Mouse (Mus musculus): ENCODE results near the gene Sertad1.

Sertad1 gene

DNA sequence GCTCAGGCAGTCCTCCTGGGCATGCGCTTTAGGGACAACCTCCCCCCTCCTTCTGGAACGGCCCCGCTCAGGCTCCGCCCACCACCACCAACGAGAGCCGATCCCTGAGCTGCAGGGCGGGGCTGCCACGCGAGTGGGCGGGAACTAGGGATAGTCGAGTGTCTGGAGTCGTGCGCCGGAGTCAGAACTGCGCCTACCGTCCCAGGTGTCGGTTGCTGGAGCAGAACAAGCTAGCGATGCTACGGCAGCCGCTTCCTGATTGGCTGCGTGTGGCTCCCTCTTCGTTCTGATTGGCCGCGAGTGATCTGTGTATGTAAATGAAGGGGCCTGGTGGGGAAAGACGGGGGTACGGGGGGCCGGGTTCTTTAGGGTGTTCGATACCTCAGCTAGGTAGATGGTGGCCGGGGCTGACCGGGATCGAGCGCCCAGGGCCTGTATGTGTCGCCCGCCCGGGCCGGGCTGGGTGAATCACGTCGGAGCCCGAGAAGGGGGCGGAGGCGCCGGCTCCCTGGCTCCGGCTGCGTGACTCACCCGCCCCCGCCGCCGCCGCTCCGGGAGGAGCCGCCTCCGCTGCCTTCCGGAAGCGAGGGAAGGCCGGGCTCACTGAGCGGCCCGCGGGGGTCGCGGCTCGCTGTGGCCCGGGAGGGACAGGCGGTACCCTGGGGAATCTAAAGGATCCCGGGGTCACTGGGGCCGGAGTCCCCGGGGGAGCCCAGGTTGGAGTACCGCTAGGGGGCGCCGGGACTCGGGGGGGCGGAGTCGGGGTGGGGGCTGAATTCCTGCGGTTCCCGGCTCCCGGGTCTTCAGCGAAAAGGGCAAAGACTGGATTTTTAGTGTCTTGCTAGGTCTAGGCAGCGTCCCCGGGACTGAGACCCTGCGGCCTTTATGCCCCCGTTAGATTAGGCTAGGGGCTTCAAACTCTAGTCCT is at the start of gene Sertad1:
Gene Sertad1 (plus strand): TSS at position 141 of the 928 bp plus-strand sequence.
- peak; percentile 96 for DNase-seq (ENCODE audit: low spot score)

DNA sequence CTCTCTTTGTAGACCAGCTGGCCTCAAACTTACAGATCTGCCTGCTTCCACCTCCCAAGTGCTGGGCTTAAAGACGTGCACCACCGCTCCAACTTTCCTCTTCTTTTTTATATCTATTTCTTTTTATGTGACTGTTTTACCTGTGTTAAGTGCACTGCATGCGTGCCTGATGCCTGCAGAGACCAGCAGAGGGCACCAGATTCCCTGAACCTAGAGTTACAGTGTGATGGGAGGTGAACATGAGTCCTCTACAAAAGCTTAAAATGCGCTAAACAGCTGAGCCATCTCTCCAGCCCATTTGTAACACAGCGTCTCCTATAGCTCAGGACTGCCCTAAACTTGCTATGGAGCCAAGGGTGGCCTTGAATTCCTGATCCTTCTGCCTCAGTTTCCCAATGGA is 49.2 kb upstream of the Sertad1 start:
- DNase-seq (ENCODE audit: low spot score), result no peak

DNA sequence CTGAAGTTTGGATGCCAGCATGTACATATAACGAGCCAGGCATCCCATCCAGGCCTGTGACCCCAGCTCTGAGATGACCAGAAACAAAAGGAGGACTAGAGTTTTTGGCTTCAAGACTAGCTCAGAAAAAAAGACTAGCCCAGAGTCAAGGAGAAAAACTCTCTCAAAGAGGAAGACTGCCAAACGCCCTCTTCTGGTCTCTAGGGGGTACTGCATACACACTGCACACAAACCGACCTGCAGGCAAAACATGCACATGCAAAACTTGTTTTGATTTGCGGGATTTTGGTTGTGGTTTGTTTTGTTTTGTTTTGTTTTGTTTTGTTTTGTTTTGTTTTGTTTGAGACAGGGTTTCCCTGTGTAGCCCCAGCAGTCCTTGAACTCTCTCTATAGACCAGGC is 46.7 kb upstream of the Sertad1 start:
- no peak for DNase-seq (ENCODE audit: low spot score)

DNA sequence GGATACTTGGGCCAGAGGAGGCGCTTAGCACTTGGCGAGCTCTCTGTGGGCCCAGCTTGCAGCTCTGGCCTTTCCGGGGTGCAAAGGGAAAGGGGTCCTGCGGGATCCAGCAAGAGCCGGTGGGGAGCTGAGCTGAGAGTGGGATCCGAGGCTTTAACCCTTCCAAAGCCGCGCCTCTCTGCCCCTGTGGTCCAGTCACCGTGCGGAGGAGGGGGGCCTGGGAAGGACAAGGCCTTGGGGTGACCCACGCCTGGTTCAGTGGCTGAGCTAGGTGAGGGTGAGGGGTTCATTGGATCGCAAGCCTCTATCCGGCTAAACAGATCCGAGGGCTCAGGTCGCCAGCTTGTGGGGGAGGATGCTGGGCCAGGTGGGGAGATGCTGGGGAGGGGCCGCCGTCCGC is 40.7 kb upstream of the Sertad1 start:
- DNase-seq (ENCODE audit: low spot score), result no peak

DNA sequence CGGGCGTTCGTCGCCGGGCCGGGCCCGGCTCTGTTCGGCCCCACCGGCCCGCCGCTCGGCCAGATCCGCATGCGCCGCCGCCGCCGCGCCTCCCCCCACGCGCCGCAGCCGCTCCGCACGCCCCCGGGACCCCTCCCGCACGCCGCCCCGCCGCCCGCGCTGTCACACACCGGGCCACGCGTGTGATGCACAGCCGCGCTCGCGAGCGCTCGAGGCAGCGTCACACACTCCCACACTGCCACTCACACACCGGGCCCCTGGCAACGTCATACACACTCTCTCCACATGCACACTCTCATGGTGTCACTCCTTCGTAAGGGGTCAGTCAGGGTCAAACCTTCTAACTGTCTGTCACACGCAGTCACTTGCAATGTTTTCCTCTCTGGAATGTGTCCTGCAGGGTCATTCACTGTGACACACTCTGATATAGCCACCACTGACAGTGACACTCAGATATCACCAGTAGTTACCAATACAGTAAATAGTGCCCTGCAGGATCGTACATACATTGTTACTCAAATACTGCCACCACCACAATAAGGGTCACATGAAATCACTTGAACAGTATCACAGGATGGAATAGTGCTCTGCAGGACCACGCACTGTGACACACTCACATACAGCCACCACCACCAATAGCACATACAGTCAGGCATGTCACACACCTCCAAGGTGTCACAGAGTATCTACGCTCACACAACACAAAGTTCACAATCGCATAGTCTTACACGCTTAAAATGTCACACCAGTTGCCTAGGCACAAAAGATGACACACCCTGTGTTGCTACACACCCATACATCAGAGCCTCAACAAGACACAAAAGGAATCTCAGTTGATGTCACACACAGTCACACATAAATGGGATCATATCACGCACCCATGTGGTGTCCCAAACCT is 39.9 kb upstream of the Sertad1 start:
- DNase-seq (ENCODE audit: low spot score), result no peak

DNA sequence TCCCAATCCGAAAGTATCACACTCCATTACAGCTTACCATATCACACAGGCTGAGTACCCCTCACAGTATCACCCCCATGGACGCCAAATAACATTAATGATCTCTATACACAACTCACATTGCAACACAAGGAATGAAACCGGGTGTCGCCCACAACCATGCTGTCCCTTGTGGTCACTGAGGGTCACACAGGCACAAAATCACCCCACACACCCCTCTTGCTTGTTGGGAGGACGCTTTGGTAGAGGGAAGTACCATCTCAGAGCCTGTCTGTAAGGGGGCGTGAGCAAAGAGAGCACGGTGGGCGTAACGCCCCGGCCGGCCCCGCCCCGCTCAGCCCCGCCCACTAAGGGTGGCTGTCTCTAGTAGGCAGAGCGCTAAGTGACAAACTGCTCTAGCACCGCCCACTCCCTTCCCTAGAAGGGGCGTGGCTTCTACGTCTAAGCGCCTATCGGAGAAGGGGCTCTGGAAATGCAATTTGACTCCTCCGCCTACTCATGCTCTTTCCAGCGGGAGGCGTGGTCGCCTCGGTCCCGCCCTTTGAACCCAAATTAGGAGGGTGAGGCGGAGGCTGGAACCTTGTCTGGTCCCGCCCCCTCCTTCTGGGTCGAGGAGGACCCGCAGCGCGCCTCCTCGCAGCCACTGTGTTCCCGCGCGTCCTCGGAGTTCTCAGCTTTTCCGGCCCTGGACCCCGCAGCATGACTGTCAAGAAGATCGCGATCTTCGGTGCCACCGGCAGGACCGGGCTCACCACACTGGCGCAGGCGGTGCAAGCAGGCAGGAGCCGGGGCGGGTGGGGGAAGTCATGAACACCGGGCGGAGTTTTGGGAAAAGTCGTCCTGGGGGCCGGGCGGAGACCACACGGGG is 39.1 kb upstream of the Sertad1 start, which contains the start of the genes Sptbn4 and Blvrb:
Gene Sptbn4 (minus strand): TSS at position 268 of the 868 bp plus-strand sequence.
Gene Blvrb (plus strand): TSS at position 560 of the 868 bp plus-strand sequence.
- DNase-seq (ENCODE audit: low spot score), result peak; percentile 79

DNA sequence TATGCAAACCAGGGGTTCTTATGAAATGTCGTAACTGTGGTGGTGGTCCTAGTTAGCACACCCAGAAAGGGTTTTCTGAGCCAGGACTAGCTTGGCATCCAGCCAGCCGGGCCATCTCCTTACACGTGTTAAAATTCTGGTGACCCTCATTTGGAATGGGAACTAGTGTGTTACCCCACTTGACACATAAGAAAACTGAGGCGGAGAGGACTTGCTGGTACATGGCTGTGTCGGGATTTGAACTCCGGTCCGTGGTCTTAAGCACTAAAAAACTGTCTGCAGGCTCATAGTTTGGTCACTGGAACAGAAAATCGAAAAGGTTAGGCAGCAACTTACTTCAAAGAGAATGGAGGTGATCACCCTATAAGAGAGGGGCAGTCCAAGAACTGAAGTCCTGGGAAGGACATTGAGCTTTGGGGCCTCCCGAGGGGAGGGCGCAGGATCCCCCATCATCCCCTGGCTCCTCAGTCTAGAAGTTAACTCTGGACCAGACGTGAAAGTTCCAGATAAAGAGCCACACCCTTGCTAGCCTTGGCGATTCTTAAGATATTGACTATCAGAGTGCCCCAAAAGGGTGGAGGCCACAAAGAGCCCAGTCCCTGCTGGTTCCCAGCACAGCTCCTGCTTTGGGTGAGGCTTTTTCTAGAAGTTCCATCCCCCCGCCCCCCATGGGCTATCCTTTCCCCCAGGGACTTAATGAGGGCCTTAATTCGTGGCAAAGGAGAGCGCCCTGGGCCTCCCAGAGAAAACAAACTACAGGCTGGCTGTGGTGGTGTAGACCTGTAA is 38.1 kb upstream of the Sertad1 start:
- no peak for DNase-seq (ENCODE audit: low spot score)

DNA sequence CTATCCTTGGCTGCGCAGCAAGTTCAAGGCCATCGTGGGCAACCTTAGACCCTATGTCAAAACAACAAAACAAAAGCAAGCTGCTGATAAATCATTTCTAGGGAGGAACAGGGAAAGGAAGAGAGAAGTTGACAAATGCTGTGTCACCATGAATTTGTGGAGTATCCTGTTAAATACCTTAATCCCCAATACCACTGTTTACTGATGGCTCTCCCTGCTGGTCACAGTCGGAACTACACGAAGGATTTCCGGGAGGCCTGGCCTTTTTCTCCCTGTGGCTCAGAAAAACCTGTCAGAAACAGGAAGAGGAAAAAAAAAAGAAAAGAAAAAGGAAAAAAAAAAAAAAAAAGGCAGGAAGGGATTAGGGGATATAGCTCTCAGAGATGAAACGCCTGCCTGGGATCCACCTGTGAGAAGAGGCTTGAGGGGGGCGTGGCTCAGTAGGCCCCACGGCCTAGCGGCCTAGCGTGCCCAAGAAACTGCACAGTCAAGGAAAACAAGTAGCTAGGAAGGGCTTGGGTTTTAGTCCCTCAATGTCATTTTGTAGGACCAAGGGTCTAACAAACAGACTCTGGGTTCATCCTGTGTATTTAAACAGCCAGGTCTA is 37.4 kb upstream of the Sertad1 start:
- DNase-seq (ENCODE audit: low spot score), result peak; percentile 29

DNA sequence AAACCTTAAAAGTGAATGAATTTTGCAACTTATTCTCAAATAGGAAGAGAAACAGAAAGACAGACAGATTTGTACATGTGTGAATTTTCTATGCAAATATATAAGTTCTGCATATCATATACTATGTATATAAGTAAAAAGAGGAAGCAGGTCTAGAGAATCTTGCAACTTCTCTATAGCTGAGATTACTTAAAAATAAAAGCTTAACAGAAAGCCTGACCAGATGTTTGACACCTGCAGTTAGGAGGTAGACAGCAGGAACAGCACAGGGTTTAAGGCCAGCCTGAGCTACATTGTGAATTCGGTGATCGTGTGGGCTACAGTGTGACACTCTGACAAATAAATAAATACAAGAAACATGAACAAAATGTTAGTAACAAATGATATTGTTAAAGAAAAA is 35.4 kb upstream of the Sertad1 start:
- no peak for DNase-seq (ENCODE audit: low spot score)

DNA sequence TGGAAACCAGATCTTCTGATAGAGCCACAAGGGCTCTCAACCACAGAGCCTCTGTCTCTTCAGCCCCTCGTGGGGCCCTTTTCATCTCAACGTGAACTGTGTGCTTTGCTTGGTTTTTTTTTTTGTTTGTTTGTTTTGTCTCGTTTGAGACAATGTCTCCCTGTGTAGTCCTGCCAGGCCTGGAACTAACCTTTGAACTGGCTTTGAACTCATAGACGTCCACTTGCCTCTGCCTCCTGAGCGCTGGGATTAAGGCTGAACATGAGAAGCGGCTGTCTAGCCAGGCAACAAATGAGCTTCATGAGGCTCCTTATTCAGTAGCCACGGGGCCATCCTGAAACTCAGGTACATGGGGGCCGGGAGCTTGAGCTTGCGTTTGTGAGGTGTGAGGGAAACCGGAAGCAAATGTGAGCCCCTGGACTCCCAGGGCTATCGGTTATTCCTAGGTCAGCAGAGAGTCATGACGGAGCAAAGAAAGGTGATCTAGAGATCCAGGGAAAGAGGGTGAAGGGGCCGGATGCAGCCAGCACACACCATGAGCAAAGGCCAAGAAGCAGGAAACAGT is 34.4 kb upstream of the Sertad1 start:
- no peak for DNase-seq (ENCODE audit: low spot score)

DNA sequence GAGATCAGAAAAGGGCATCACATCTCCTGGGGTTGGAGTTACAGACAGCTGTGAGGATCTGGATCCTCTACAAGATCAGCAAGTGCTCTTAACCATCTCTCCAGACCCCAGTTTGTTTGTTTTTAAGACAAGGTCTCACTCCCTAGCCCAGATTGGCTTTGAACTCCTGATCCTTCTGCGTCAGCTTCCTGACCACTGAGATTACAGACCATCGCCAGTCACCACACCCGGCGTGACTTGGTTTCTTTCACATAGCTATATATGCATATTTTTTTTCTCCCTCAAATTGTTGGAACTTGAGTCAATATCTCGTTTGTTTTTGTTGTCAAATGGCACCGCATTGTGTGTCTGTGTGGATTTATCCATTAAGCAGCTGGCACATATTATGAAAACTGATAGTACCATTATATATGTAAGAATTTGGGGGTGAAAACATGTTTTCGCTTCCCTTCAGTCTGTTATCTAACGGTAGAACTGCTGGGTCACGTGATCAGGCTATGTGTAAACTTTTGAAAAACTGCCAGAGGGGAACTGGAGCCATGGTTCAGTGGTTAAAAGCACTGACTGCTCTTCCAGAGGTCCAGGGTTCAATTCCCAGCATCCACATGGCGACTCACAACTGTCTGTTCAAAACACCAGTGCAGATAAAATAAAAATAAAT is 32.1 kb upstream of the Sertad1 start:
- no peak for DNase-seq (ENCODE audit: low spot score)

DNA sequence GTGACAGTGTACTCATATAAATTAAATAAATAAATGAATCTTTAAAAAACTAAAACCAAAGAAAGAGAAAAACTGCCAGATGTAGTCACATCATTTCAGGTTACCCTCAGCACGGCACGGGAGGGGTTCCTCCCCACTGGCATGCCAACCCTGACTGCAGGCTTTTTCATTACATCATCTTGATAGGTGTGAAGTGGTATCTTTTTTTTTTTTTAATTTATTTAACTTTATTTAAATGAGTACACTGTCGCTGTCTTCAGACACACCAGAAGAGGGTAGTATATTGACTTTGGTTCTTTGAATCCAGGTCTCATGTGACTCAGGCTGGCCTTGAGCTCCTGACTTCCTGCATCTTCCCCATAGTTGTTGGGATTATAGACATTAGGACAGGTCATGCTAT is 31.4 kb upstream of the Sertad1 start:
- DNase-seq (ENCODE audit: low spot score), result no peak

DNA sequence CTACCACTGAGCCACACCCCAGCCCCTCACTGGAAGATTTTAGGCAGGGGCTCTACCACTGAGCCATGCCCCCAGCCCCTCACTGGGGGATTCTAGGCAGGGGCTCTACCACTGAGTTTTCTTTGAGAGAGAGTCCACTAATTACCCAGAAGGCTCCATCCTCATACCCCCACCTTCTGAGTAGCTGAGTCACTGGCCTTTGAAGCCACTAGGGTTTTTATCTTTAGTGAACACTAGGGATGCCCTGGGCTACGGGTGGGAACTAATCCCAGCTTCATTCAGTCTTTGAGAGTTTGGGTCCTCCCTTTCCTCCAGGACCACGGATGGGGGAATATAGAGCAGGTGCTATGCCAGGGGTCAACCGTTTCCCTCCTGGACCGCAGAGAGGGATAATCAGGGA is 28.1 kb upstream of the Sertad1 start:
- no peak for DNase-seq (ENCODE audit: low spot score)

DNA sequence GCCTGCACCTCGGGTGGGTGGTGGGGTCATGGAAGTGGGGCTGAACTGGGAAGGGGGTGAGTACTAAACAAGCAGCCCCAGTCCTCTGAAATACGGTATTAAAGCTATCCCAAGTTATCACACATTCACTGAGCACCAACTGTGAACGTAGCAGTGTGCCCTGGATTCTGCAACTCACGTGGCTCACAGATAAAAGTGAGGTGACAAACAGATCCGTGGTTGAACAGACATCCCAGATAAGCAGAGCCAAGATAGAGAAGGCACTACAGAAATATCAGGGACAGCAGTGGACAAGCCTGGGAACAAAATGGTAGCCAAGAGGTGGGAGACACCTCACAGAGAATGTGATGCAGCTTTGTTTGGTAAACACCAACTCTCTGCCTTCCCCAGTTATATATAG is 27.1 kb upstream of the Sertad1 start:
- DNase-seq (ENCODE audit: low spot score), result no peak

DNA sequence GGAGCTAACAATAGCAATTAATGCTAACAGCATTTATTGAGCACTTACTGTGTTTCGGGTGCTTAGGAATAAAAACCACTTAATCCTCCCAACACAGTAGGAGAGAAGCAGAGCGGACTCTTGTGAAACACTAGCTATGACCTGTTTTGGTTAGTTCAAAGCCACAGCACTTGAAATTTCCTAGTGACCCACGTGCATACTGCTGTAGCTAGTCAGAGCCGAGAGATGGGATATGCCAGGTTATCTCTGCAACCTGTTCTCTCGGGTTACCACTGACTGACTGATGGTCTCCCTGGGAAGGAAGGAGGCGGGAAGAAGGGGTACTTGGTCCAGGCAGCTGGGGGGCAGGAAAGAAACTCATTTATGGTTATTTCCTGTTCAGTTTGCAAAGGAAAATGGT is 26.2 kb upstream of the Sertad1 start:
- DNase-seq (ENCODE audit: low spot score), result no peak

DNA sequence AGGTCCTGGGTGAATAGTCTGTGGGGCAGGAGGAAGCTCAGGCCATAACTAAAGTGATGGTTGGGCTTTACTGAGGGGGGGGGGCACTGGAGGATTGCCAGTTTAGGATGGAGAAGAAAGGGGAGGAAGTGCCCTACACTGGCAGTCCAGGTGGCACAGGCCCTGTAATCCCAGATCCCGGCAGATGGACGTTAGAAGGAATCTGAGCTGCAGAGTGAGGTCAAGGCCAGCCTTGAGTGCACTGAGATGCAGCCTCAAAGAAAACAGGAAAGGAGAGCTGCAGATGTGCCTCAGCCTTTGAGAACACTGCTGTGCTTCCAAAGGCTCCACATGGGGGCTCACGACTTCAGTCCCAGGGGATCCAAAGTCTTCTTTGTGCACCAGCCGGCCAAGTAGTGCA is 19.1 kb upstream of the Sertad1 start:
- DNase-seq (ENCODE audit: low spot score), result no peak

DNA sequence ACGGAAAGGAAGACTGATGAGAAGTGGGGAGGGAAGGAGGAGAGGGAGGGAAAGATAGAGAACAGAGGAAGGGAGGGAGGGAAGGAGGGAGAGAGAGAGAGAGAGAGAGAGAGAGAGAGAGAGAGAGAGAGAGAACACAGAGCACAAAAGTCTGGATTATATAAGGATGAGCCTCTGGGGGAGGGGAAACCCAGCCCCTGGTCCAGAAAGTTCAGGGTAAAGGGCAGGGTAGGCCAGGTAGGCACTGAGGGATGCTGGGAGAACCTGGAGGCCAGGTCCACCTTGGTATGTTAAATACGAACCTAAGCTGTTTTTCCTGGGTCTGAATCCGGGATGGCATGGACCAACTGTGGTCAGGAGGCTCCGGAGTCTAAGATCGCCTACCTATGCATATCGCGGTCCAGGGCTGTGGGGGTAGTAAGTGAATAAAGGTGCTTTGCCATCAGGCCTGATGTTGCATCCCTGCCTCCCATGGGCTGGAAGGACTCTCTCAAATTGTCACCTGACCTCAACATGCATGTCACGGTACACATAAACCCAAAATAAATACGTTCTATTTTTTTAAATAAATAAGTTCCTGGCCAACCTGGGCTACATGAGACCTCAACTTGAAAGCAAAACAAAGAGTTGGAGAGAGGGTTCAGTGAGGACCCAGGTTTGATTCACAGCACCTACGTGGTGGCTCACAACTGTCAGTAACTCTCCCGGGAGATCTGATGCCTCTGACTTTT is 15.2 kb upstream of the Sertad1 start:
- no peak for DNase-seq (ENCODE audit: low spot score)

DNA sequence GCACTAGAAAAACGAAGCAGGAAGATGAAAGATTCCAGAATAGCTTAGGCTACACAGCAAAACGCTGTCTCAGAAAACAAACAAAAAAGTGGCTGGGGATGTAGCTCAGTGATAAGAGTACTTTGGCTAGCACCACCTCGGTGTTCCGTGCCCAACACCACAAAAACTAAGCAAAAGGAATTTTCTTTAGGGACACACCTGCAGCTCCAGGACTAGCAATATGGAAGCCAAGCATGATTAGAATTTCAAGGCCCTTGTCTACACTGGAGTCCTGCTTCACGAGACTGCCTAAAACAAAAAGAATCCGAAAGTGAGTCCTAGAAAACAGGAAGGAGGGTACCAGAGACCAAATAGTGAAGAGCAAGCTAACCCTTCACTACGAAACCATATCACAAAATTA is 14.1 kb upstream of the Sertad1 start:
- peak; percentile 27 for DNase-seq (ENCODE audit: low spot score)

Measured in ovary, postnatal 10 days (tissue).